Mouse (Mus musculus) ovary, postnatal 14 days (tissue): ENCODE measurements at regions not wholly inside any gene's neighbourhood (a gene's known extent, or its start where the extent isn't known, plus 50 kb on each side); places are given as distances from the start of the nearest gene placed in this dataset.

Experiments used
- DNase-seq: peaks from one replicate; pipeline ENCODE4 v3.0.0; 2022; ENCODE audit warnings: low spot score

GRCm38 (mm10) chr1:42295841-42296240 is 399.7 kb upstream of the Pou3f3 start:
- DNase-seq, result no peak

DNA sequence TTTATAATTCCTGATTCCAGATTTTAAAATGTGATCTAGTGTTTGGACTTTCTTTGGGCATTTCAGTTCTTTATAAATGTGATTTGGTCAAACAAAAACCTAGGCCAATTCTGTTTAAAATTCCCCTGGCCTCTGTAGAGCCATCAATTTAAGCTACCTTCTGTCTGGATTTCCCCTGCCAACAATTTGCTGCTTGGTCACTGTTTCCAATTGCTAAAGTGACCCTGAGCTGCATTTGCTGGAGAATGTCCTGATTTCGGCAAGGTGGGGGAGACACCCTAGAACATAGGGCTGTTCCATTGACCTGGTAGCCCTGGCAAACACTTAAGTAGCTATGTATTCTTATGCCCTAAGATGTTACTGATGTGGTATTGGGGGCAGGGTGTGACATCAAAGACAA is 386.3 kb upstream of the Pou3f3 start:
- no peak for DNase-seq

- no peak for DNase-seq
Observed at GRCm38 (mm10) chr1:42313494-42313893, 382.1 kb upstream of the Pou3f3 start.

DNA sequence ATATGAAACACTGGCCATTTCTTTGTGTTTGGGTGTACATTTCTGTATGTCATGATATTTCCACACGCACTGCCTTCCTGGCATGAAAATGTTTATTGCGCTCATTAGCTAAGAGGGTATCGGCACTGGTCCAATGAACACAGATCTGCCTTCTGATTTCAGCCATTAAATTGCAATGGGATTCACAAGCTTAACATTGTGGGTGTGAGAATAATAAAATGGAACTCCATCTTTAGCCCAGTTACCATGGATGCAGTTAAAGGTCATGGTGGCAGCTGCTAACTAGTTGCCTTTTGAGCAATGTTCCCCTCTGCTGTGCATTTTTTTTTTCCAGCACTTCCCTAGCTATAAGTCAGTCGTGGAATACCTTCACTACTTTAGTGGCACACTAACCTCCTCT is 343.7 kb upstream of the Pou3f3 start:
- DNase-seq, result no peak

- DNase-seq, result no peak
Observed at GRCm38 (mm10) chr1:42352389-42352788, 343.2 kb upstream of the Pou3f3 start.

GRCm38 (mm10) chr1:42353096-42353495 is 342.5 kb upstream of the Pou3f3 start:
- no peak for DNase-seq

DNA sequence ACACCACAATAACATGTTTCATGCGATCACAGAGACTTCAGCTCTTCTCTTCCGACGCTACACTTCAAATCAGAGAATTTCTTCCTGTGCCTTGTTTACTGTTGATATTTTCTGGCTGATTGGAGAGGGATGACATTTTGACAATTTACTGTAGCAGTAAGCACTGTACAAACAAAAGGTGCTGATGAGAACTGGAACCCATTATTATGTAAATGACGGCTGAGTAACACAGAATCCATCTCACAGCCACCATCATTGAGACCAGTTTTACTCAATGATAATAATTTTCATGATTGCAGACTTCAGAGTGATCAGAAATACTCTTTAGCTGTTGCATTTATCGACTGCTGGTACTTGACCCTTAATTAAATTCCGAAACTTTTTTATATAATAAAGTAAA is 341.5 kb upstream of the Pou3f3 start:
- DNase-seq, result no peak

GRCm38 (mm10) chr1:42362438-42362837 is 333.1 kb upstream of the Pou3f3 start:
- DNase-seq, result no peak

GRCm38 (mm10) chr1:42365648-42366324 is 329.8 kb upstream of the Pou3f3 start:
- no peak for DNase-seq

GRCm38 (mm10) chr1:42387919-42388684 is 307.5 kb upstream of the Pou3f3 start:
- DNase-seq, result no peak

DNA sequence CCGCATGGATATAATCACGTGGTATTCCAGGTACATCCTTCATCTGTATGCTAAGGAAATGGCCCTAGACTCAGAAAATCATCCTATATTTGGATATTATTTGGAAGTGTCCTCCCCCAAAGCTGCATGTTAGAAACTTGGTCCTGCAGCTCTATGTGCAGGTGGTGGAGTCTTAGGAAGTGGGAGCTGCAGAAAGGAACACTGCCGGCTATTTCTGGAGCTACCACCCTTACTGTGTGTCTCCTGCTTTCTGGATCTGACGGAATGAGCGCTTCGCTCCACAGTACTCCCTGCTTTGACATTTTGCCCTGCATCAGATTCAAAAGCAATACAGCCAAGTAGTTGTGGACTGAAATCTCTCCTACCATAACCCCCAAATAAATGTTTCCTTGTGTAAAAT is 306.8 kb upstream of the Pou3f3 start:
- DNase-seq, result no peak

DNA sequence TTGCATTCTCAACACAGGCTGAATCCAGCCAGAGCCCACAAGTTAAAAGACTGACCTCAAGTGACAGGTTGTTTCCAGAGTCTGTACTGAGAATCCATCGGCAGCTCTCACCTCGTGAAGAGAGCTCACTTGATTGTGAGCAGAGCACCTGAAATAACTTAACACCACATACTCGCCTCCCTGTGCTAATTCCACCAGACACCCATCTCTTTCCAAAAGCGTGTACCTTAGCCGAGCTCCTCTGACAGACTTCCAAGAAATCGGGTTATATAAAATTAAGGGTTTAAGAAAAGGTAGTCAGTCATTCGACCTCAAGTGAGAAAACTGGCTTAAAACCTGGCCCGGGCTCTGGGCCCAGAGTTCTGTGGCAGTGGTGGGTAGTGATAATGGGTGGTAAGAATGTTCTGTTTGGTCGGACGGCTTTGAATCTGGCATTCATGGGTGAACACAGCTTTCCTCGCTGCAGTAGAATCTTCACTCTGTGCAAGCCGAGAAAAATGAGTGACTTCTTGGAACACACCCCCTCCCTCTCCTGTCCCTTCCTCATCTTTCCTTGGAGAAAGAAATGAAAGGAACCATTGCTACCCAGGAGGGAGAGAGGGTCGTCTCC is 299.8 kb upstream of the Pou3f3 start:
- no peak for DNase-seq

- DNase-seq, result no peak
Observed at GRCm38 (mm10) chr1:42398461-42399154, 297.0 kb upstream of the Pou3f3 start.

DNA sequence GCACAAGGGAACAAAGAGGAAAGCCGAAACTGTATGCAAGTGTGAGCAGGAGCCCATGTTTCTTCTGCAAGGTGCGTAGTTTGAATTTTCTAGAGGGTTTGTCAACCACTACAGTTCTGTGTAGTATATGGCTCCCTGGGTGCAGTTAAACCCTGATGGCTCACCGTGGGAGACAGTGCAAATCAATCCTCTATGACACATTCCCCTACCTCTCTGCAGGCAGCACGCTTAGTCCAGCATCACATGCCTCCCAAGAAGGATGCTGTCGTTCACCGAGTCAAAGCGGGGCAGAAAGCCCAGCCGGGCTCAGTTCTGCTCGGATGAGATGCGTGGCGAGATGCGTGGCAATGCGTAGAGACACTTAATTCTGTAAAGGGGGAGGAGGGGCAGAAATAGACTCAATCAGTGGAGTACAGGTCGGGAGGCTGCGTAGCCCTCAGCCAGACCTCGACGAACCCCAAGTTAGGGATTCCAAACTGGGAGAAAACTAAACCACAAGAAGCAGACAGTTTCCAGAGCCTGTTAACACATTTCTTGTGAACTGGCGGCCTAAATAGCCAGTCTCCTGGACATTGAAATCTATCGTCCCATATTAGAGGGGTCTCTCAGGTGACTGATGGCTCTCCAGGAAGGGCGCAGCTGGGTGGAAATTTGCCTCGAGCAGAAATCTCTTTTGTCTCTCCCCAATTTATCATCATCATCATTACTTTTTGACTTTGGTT is 279.6 kb upstream of the Pou3f3 start:
- no peak for DNase-seq

GRCm38 (mm10) chr1:42416539-42417218 is 278.9 kb upstream of the Pou3f3 start:
- no peak for DNase-seq

DNA sequence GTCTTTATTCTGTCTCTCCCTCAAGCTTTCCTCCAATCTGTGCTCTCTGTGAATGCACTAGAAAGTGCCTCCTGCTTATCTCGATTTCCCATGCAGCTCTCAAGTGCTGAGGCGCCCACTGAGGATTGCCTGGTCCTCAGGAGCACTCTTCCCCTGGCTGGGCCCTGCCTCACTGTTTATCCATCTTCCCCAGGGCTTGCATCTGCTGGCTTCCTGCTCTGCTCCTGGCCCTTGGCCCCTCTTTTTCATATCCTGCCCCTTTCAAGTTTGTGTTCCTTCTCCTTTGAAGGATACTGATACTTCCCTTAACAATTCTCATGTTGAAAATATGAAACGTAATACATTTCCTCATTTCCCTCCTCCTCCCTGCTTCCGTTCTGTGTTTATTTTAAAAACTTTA is 277.8 kb upstream of the Pou3f3 start:
- DNase-seq, result no peak

DNA sequence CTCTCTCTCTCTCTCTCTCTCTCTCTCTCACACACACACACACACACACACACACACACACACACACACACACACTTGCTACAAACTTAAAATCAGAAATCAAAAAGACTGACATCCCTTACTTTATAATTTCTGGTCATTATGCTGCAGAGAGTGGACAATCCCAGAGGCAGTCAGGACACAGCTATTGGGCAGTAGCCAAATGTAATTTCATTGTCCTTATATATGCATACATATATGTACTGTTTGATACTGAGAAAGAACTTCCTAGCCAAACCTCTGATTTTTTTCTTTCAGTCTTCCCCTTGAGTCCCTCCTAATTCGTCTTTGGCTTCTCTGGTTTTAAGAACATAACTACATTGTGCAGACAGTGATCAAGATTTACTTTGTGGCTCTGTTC is 277.3 kb upstream of the Pou3f3 start:
- DNase-seq, result no peak

DNA sequence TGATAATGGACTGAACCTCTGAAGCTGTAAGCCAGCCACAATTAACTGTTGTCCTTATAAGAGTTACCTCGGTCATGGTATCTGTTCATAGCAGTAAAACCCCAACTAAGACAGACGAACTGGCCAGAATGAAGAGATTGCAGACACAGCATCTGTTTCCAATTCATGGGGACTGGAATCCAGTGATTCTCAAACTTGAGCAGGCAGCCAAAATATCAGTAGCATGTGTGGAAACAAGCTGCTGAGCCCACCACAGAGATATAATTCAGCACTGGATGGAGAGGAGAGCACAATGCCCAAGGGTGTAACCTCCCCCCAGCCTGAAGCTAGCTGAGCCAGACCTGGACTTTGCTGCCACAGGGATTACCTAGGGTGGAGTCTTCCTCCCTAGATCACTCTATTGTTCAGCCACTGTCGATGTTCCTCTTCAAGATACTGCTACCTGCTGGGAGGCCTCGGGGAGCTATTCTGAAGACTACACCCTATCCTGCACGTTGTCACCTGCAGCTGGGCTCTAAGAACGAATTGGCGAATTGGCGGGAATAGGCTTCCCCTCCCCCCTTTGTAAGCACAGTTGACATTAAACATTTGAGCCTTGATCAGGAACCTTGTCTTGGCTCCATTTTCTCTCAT is 259.1 kb upstream of the Pou3f3 start:
- DNase-seq, result no peak

DNA sequence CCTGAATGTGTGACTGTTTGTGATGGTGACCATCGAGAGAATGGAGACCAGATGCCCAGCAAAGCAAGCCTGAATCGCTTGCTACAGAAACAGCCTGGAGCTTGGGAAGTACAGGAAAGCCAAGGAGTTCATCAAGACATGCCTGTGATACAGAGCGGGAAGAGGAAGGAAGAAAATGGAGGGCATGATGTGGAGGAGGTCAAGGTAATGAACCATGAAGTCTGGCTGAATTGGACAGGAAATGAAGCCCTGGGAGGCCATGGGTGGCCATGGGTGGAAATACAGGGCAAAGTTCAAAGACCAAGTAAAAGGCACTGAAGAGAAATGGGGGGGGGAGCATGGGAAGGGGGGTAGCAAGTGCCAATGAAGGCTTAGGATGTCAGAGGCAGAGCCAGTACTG is 227.2 kb upstream of the Pou3f3 start:
- DNase-seq, result no peak

- no peak for DNase-seq
Observed at GRCm38 (mm10) chr1:42471846-42472494, 223.6 kb upstream of the Pou3f3 start.
